Mouse (Mus musculus) 3T3-L1 (cell line): Measurements from ENCODE around the gene Hectd1.

Source experiments
- DNase-seq: peaks from one replicate; pipeline ENCODE4 v3.0.0-alpha.2; 2015; ENCODE audit warnings: low read depth, low spot score

The Hectd1 gene

DNA sequence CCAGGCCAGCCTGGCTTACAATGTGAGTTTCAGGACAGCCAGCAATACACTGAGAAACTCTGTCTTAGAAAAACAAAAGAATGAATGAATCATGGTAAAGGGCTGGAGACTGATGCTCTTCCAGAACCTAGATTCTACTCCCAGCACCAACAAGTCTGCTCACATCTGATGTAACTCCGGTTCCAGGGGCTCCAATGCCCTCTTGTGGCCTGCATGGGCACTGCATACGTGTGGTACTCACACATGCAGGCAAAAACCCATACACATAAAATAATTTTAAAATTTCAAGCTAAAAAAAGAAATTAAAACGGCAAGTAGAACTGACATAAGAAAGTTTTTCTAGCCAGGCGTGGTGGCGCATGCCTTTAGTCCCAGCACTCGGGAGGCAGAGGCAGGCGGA lies 44.5 kb downstream of the Hectd1 start:
- peak; percentile 77 for DNase-seq

DNA sequence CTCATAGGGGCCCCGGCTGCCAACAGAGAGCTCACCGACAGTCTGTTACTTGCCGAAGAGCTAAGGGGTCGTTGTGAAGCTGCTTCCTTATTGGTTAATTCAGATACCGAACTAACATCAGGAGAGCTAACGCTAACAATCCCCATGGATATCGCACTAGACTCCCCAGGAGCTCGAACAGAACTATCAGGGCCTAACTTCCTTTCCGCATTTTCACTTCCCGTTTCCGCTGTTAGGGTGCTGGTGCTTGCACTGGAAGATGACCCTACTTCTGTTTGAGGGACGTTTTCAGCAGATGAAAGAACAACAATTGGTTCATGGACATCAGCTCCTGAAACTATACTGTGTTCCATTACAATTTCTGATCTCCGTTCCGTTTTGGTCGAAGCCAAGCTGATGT lies 60.6 kb downstream of the Hectd1 start:
- DNase-seq, result no peak

DNA sequence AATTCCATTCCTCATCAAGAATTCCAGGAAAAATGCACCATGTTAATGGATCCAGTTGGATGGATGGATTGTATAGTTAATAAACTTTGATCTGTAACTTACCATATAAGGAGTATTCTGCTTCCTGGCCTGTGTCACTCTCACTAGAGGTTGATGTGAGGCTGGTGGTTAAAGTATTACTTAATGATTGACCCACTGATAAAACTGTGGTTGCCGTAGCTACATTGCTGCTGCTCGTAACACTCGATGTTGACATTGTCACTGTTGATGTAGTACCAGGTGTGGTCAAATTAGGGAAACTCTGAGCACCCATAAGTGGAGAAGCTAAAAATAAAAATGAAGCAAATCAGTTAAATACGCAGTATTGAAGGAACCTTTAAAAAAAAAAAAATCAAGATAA lies 61.9 kb downstream of the Hectd1 start:
- no peak for DNase-seq

DNA sequence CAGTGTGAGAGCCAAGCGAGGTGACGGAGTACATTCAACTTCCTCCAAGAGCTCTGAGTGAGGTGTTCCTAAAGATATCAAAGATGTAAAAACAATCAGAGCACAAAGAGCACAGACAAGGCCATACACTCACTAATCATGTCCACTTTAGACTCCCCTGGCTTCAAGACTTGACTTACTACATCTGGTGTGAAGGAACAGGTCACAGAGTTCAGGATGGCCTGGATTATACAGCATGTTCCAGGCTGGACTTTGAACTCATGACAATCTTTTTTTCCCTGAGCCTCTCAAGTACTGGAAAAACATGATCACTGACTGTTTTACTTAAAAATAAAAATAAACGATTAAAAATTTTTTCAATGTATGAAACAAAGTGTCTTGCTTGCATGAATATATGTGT lies 70.0 kb downstream of the Hectd1 start:
- no peak for DNase-seq

DNA sequence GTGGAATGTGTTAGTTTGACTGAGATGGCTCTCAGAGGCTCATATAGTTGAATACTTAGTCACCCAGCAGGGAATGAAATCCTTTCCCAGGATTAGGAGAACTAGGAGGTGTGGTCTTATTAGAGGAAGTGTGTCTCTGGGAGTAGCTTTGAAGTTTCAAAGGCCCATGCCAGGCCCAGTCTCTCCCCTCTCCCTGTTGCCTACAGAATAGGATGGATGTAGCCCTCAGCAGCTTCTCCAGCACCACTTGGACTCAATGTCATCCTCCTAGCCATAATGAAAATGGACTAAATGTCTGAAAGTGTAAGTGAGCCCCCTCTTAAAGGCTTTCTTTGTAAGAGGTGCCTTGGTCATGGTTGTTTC lies 72.8 kb downstream of the Hectd1 start:
- DNase-seq, result no peak

DNA sequence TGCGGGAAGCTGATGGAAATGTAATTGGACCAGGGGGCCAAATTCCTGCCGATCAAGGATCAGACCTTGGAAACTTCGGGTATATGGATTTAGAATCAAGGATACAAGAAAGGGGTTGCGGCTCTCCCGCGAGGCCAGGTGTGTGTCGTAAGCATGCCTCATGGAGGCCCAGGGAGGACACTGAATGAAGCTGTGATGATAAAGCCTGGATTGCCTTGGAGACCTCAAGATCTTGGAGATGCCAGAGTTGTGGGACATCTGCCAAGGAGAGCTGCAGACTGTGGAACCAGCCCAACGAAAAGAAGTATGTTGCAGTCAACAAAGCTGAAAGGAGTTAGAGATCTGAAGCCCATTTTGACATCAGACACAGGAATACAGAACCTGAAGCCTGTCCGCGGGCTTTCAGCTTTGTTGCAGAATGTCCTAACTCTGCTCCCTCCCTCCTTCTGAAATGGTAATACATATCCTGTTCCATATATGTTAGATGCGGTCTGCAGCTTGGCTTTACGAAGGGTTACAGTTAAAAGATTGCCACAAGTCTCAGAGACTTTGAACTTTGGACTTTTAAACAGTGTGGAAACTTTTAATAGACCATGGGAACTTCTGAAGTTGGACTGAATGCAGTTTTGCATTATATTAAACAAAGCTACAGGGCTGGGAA lies 73.3 kb downstream of the Hectd1 start:
- no peak for DNase-seq

DNA sequence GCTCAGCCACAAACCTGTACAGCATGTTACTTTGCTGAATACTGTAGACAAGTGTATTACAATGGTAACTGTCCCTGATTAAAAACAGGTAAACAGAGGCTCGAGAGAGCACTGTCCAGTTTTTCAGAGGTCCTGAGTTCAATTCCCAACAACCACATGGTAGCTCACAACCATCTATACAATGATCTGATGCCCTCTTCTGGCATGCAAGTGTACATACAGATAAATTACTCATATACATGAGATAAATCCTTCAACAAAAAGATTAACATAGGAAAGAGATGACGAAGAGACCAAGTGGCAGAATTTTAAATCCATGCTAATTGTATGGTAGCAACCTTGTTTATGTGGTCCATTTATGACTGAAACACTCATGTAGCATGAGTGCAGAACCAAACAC lies 82.0 kb downstream of the Hectd1 start:
- peak; percentile 41 for DNase-seq

DNA sequence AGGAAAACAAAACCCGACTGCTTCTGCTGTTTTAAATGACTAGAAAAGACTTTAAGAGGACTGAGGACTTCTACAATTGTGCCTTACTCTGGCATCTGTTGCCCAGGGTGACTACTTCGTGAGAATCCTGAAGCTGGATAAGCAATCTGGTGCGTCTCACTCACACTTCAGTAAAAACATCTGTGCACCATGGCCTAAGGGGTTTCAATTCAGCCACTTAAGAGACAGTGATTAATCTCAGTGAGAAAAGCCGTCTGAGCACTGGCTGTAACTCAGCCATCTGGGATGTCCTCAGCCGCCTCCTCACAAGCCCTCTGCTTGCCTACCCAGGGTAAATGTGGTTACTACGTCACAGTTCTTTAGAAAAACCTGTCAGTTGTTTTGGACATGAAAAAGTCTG lies 84.4 kb downstream of the Hectd1 start:
- peak; percentile 42 for DNase-seq

DNA sequence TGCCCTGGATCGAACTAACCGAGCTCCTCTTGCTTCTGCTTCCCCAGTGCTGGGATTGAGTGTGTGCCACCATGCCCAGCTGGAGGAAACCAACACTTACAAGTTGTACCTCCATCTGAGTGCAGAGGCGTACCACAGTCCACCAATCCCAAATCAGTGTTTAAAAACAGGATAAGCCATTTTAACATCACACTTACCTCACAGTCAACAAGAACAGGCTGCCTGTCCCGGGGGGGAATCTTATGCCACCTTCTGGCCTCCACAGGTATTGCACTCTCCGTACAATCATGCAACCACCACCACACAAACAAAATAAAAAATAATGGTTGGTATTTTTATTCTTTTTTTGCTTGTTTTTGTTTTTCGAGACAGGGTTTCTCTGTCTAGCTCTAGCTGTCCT lies 87.6 kb downstream of the Hectd1 start:
- DNase-seq, result peak; percentile 70

DNA sequence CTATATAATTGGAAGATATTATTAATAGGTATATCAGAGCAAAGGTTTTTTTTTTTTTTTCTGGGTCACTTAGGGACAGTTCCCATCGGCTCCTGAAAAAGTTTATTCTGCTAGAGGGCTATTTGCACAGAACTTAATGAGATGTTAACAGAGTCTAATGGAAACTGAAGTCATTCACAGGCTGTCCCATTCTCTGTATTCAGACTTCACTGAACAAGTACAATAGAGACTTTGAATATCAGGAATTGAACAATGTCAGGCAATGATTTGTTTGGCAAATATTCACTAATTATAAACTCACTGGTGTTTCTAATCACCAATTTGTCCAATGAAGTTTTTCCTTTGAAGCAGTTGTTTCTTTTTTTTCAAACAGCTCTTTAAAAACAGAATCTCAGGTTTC lies 92.5 kb downstream of the Hectd1 start:
- no peak for DNase-seq

DNA sequence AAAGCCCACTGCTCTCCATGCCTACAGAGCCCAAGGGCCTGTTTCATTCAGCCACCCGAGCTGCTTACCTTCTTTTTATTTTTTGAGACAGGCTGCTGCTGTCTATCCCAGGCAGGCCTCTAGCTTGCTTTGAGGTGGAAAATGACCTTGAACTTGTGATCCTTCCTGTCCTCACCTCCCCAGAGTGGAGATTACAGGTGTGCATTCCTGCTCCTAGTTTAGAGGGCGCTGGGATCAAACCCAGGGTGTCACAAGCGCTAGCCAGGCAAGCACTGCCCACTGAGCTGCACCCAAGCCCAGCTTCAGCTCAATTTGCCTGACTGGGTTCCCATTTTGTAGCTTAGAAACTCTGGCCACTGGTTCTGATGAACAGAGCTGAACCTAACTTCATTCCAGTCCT lies 93.0 kb downstream of the Hectd1 start:
- DNase-seq, result no peak

DNA sequence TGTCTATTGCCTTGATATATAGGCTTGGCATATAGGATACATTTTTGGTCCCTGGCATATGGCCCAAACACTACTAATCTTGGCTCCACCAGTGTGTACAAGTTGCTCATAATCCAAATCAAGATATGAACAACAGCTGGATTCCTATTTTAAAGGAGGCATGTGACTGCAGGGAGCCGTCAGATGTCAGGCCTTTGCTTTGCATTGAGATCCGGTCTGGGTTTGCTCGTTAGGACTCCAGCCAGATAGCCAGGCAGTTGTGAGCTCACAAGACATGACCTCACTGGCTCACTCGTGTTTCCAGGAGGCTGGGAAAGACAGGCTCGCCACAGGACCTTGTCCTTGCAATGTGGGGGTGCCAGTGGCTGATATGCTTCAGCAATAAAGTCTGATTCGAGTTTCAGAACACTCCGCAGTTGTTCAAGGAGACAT lies 93.5 kb downstream of the Hectd1 start:
- DNase-seq, result peak; percentile 64

DNA sequence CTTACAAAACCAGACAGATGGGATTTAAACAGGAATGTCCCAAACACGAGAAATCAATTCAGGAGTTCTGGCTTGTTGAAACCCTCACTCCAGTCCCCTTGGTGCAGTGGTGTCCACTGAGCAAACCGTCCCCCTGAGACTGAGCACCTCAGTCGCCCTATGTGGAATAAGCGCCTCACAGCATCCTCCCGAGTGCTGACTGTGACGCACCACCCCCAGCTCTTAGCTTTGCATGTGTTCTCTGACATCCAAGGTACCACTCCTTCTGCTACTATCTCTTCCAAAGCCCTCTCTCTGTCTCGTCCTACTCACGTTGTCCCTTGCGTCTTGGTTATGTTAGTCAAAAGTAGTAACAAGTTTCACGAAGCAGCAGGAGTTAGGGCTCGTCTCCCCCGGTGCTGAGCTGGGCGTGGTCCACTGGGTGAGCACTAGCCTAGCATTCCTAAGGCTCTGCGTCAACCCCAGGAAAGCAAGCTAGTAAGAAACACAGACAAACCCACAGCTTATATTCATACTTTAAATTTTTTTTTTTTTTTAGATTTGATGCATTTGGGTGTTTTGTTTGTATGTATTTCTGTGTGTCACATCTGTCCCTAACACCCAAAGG lies 94.6 kb downstream of the Hectd1 start:
- peak; percentile 58 for DNase-seq

DNA sequence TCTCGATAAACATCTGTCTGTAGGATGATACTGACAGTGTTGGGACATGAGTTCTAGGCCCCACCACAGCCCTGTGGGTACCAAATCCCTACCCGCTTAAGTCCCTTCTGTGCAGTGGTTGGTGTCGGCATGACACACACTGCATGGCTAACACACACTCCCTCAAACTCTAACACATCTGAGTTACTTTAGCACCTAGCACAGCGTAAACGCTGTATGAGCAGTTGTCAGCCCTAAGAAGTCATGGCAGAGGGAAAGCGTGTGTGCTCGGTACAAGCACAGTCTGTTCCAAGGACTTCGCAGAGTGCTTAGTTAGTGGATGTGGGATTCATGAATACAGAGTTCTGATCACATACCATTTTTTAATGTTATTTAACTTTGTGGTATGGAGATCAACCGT lies 99.5 kb downstream of the Hectd1 start:
- DNase-seq, result no peak

DNA sequence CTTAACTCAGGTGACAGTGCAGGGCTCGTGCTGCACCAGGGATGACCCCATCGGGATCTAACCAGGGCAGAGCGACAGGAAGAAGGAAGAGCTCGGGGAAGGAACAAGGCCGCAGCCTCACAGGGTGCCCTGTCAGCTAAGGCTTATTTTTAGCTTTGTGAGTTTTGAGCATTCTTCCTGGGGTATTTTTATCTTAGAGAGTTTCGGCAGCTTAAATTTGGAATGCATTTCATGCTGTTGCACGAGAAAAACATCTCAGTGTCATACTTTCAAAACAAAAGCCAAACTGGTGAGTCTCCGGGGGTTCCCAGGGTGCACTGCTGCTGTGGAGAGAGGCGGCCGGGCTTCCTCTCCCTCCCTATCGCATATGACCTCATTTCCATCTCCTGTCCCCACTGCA lies 100.3 kb downstream of the Hectd1 start:
- no peak for DNase-seq

DNA sequence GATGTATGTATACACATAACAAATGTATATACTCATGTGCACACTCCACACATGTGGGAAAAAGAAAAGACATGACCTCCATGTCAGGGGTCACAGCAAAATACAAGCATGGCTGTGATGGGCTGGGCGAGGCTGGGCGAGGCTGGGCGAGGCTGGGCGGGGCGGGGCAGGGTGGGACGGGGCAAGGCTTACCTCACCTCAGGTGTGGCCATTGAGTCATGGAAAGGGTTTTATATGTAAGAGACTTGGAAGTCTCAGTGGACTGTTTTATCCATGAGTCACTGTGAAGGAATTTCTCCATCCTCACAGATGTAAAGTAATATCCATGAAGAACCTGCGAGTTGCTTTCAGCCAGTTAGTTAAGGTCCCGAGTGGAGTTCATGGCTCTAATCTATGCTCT lies 107.5 kb downstream of the Hectd1 start:
- DNase-seq, result peak; percentile 67

DNA sequence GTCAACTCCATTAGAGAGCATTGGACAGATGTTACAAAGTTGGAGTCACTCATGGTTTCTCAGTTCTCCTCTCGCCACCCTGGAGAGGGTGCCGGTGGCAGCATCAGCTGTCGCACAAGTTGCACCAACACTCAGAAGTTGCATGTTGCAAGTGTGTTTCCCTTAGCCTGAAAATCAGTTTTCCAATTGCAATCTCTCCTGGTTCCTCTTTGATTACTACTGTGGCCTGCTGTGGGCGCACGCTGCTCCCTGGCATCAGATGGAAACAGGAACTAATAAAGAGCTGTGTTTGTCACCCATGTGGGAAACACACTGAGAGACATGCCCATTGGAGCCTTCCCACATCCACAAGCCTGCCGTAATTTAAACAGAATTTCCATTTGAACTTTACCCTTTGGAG lies 110.7 kb downstream of the Hectd1 start:
- no peak for DNase-seq

DNA sequence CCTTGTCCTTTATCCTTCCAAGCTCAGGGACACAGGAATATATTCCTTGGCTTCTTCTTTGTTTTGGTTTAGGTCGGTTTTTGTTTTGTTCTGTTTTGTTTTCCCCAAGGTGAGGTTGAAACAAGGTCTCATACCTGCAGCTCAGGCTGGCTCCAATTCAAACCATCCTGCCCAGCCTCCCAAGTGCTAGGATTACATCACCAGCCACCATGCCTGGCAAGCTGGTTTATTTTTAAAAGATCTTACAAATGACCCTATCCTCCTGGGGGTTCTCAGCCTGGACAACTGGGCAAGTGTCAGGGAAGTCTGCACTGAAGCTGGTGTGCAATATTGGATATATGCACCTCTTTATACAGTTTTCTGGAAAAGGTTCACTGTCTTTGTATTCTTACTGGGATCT lies 116.7 kb downstream of the Hectd1 start:
- DNase-seq, result no peak

DNA sequence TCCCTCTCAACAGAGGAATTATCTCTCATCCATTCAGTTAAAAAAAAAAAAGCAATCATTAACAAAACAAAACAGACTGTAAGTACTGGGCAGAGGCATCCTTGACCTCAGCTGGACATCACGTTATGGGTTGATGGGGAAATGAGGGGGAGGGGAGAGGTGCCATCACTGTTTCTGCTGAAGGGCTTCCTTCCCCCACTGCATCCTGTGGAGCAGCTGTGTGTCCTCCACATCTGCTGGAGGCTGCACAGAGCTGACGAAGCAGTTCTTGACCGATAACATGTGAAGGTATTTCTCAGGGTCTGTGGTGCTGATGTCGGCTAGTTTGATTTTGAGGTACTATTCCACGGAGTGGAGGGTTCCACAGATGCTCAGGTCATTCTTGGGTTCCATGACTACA lies 119.2 kb downstream of the Hectd1 start:
- DNase-seq, result no peak

DNA sequence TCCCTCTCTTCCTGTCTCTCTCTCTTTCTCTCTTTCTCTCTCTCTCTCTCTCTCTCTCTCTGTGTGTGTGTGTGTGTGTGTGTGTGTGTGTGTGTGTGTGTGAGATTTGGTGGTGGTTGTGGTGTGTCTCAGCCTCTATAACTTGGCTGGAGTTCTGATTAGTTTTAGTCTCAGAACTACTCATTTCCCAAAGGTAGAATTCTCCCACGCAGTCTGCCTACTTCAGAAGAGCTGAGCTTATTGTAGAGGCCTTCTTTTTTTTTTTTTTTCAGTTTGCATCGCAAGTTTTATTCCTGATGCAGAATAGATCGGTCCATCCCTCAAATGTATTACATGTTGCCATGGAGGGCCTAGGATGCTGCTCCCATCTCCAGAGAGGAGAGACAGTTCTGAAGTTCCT lies 119.6 kb downstream of the Hectd1 start:
- DNase-seq, result no peak

DNA sequence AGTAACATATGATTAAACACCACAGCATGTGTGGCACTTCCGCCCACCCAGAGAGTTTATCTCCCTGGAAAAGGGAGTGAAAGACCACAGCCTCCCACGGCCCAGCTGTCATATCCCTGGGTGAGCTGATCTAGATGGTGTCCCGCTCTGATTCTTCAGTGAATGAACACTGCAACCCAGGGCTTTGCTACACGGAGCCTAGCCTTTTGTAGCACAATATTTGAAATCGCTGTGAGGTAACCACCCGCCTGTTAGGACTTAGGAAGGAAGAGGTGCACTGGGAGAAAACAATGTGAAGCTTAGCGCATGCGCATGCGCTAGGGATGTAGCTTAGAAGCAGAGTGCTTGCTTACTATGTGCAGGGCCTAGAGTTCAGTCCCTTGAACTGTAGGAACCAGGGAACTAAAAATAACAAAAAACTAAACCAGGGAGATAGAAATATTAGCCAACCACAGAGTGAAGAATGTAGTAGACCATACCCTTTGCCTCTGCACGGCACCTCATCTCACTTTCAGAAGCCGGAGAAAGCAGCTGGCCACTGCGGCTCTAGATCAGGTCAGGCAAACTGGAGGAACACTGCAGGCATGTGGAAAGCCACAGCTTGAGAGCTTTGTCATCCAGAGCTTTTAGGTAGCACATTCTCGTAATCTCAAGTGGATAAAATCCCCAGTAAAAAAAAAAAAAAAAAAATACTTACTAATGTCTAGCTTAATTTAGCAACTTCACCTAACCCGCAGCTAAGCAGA lies 120.2 kb downstream of the Hectd1 start:
- no peak for DNase-seq

DNA sequence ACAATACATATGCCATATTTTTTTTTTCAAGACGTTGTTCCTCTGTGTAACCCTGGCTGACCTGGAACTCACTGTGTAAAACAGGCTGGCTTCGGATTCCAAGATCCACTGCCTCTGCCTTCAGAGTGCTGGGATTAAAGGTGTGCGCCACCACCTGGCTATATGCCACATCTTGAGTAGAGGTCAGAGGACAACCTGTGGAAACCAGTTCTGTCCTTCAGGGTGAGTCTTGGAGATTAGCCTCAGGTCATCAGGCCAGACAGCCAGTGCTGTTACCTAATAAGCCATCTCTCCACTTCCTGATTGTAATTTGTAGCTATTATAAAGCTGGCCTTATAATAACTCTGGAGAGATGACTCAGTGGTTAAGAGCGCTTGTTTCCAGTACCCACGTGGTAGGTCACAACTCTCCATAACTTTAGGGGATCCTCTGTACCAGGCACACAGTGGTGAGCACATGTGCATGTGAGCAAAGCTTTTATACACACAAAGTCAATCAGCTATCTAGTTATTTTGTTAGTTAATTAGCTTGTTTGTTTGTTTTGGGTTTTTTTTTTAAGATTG lies 122.6 kb downstream of the Hectd1 start:
- DNase-seq, result peak; percentile 52

DNA sequence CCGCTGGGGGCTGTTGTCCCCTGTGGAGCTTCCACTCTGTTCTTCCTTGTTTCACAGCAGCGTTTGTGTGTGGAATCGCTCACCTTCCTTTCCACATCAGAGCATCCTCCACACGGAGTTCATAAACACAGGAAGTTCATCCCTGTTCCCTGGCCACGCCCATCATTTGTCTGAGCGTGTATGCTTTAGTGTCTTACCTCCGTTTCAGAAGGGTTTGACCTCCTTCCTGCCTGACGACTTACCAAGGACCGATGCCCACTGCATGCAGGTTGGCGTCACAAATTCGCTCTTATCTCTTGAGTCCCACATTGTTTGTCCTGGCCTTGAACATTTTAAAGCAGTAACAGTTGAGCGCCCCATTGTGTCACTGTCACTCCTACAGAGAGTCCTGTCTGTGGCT lies 123.6 kb downstream of the Hectd1 start:
- DNase-seq, result no peak
